Mouse (Mus musculus) megakaryocyte, embryonic 14.5 days (primary cell): ENCODE data around the gene Thy1.

Source experiments
- FLI1 ChIP-seq: IDR thresholded peaks from 2 replicates; pipeline ENCODE4 v1.6.1; 2012; ENCODE audit warnings: low read length, inconsistent platforms, mixed read lengths
- GATA1 ChIP-seq: IDR thresholded peaks from 3 replicates; pipeline ENCODE4 v1.6.1; 2012; ENCODE audit warnings: mixed read lengths, low read length, inconsistent platforms, borderline replicate concordance

GRCm38 (mm10) chr9:44077266-44077910 is 34.2 kb downstream of the Thy1 start:
- TF ChIP-seq FLI1 (no peak), GATA1 (no peak)
